Mouse (Mus musculus): ENCODE measurements around the gene Fbxo46.

GRCm38 (mm10) chr7:19080451-19080950 lies 39.2 kb upstream of the Fbxo46 start:
- TF ChIP-seq POLR2A (IDR thresholded peaks at IDR 0.05; ENCODE audit: low read depth, low read length) (no peak), CTCF (IDR thresholded peaks at IDR 0.05; ENCODE audit: borderline replicate concordance, insufficient read depth, low read length) (no peak)

Measured in embryonic fibroblast, embryonic 13.5 days (primary cell).